Mouse (Mus musculus): Measurements from ENCODE around the gene BC147527. TPM values are rescaled to one million over a fixed set of nuclear protein-coding genes. Genes with fewer than 3 reads are reported as not detected.
"Not testable (repeated sequence)": the region's sequence is repeated elsewhere in the genome, so short reads cannot be mapped to it uniquely, and the experiment has no call there.

The BC147527 gene
- total RNA-seq (2022): under 1 TPM in 1 of 4 experiments, not detected in 3; 0.38 TPM

GRCm38 (mm10) chr13:120299991-120300442, at the start of gene BC147527:
TSS of gene BC147527 (plus strand) at chr13:120300392.
- DNase-seq: no peak

- DNase-seq: not testable (repeated sequence)
These were observed 48.8 kb upstream of the BC147527 start for GRCm38 (mm10) chr13:120251208-120251924.

GRCm38 (mm10) chr13:120258817-120259658, 41.2 kb upstream of the BC147527 start:
- DNase-seq: not testable (repeated sequence)

GRCm38 (mm10) chr13:120259718-120260117, 40.5 kb upstream of the BC147527 start:
- not testable (repeated sequence) for DNase-seq

- DNase-seq: not testable (repeated sequence)
These were observed 37.3 kb upstream of the BC147527 start, which contains the start of gene AF067061 for GRCm38 (mm10) chr13:120262870-120263269. TSS of gene AF067061 (plus strand) at chr13:120263114.

- not testable (repeated sequence) for DNase-seq
These were observed 22.4 kb upstream of the BC147527 start for GRCm38 (mm10) chr13:120277837-120278236.

- no peak for DNase-seq
These were observed 21.4 kb upstream of the BC147527 start for GRCm38 (mm10) chr13:120278784-120279183.

GRCm38 (mm10) chr13:120299324-120299894, 783 bp upstream of the BC147527 start:
- no peak for DNase-seq

GRCm38 (mm10) chr13:120300853-120301252, 661 bp downstream of the BC147527 start:
- DNase-seq: no peak

- DNase-seq: no peak
These were observed 10.6 kb downstream of the BC147527 start for GRCm38 (mm10) chr13:120310749-120311148.

GRCm38 (mm10) chr13:120313584-120313983, 13.4 kb downstream of the BC147527 start:
- no peak for DNase-seq

GRCm38 (mm10) chr13:120316578-120316977, 16.4 kb downstream of the BC147527 start, which contains the start of gene Tcstv3:
TSS of gene Tcstv3 (plus strand) at chr13:120316878.
- DNase-seq: not testable (repeated sequence)

GRCm38 (mm10) chr13:120320183-120320582, 20.0 kb downstream of the BC147527 start:
- DNase-seq: no peak

GRCm38 (mm10) chr13:120320721-120321120, 20.5 kb downstream of the BC147527 start:
- no peak for DNase-seq

Other genes starting within 250 kb of the BC147527 start
- under 1 TPM in 3 of 4 experiments, not detected in 1; 0.21 to 0.54 (median 0.25) TPM for gene Gm21188, start 248.2 kb upstream of the BC147527 start, total RNA-seq (2022)
- not detected for gene Gm20767, start 160.1 kb upstream of the BC147527 start, total RNA-seq (2022)
- gene Gm21818, start 128.0 kb upstream of the BC147527 start, total RNA-seq (2022): not detected
- not detected for gene Gm21762, start 84.4 kb upstream of the BC147527 start, total RNA-seq (2022)
- not detected for gene Gm21731, start 61.3 kb upstream of the BC147527 start, total RNA-seq (2022)
- gene AF067061, start 37.3 kb upstream of the BC147527 start, total RNA-seq (2022): not detected
- gene Tcstv3, start 16.5 kb downstream of the BC147527 start, total RNA-seq (2022): not detected

Measured in adrenal gland, adult 8-10 months (tissue).